Mouse (Mus musculus) layer of hippocampus, adult 11-12 months (tissue): ENCODE measurements around the gene Cd93.
A peak's percentile ranks its signal among the peaks of the same experiment; 100 is the strongest.

Experiments used
- DNase-seq: peaks from one replicate; pipeline ENCODE4 v3.0.0; 2022; ENCODE audit warnings: low spot score

Cd93 gene

DNA sequence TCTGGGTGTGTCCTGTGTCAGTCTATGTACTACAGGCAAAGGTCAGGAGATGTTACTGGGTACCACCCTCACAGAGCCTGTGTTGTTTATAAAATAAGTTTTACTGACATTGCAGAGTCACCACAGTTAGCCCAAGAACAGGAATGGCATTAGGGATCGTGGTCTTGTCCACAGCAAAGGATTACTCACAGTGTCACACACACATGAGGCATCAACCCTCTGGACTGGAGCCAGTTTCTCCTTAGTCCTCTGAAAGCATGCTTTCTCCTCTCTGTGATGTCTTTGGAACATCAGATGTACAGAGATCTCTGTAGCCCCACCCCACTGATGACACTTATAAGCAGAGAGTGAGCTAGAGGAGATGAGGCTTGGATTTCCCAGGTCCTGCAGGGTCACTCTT, 41.1 kb downstream of the Cd93 start:
- no peak for DNase-seq

- no peak for DNase-seq
Measured at GRCm38 (mm10) chr2:148398901-148399685, 44.3 kb downstream of the Cd93 start.

- DNase-seq: no peak
Measured at GRCm38 (mm10) chr2:148397784-148398100, 45.6 kb downstream of the Cd93 start.

- no peak for DNase-seq
Measured at GRCm38 (mm10) chr2:148397015-148397783, 46.2 kb downstream of the Cd93 start.

DNA sequence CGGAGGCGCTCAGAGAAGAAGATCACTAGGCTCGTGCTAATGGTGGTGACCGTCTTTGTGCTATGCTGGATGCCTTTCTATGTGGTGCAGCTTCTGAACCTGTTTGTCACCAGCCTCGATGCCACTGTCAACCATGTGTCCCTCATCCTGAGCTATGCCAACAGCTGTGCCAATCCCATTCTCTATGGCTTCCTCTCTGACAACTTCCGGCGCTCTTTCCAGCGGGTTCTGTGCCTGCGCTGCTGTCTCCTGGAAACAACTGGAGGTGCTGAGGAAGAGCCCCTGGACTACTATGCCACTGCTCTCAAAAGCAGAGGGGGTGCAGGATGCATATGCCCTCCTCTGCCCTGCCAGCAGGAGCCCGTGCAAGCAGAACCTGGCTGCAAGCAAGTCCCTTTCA, 47.2 kb downstream of the Cd93 start:
- DNase-seq: no peak

- DNase-seq: peak; percentile 68
Measured at GRCm38 (mm10) chr2:148395131-148396051, 48.0 kb downstream of the Cd93 start, which contains the start of gene Sstr4. Gene Sstr4 (plus strand): TSS chr2:148395344.

GRCm38 (mm10) chr2:148393846-148394245, 49.5 kb downstream of the Cd93 start:
- DNase-seq: no peak

GRCm38 (mm10) chr2:148393149-148393548, 50.2 kb downstream of the Cd93 start:
- no peak for DNase-seq

DNA sequence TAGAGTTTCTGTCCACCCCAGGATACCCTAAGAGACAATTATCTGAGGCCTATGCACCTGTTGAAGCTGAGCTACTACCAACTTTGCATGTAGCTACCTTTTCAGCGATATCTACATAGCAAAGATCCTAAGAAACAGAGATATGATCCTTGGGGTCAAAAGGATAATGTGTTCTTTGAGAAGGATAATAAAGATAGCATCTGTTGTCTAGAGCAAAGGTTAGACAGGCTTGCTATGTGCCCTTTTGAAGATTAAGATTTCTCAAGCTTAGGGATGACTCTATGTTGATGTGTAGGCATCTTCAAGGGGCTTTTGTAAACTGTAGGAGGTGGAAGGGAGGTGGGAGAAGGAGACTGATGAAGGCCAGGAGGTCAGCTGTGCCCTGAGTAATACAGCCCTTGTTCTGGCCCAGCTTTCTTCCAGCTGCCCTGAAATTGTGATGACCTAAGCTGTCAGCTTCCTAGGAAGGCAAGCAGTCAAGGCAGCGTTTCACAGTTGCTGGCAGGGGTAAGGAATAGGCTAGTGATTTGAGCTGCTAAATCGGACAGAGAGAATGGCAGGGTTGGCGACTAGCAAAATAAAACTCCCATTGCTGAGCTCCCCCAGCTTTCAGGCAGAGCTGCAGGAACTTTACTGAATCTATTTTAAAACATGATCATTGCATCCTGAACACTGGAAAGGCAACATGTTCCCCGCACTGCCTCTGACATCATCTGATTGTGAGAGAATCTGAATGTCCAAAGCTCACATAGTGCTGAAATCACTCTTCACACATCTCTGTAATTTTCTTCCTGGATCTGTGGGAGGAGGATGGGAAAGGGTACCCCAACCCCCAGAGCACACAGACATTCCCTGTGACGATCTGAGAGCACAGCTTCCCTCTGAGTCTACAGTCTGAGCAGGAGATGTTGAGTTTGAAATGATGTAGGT, 55.4 kb downstream of the Cd93 start:
- peak; percentile 26 for DNase-seq

DNA sequence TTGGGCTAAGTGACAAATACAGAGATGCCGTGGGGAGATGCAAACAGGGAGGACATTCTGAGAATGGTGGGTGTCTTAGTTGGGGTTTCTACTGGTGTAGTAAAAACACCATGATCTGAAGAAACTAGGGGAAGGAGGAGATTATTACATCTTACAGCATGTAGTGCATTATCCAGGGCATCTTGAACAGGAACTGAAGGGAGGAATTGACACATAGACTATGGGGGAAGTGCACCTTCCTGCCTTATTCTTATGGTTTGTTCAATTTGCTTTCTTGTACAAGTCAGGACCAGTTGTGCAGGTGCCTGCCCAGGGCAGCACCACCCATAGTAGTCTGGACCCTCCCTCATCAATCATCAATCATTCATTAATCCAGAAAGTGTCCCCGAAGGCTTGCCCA, 56.4 kb downstream of the Cd93 start:
- no peak for DNase-seq
